Mouse (Mus musculus) liver, embryonic 14.5 days (tissue): ENCODE measurements around the gene Cdc42se2. TPM values are rescaled to one million over a fixed set of nuclear protein-coding genes. Genes with fewer than 3 reads are reported as not detected.

ENCODE experiments used
- ATAC-seq: fragments of 200-750 bp; cut with Nextera tagmentation; 2 replicates; pipeline ENCODE4 v1.8.0; 2017; ENCODE audit warnings: moderate number of reproducible peaks, mild to moderate bottlenecking, moderate library complexity; ENCODE audit not compliant: insufficient read depth
- DNase-seq, 3 experiments: peaks; one replicate each; pipeline ENCODE4 v3.0.0-alpha.2; 2012 to 2013; ENCODE audit warnings: low read depth in 3 of 3, low spot score in 3 of 3
- H3K27ac ChIP-seq: fragments of 300-500 bp; sonication (generic); 2 replicates; pipeline ENCODE4 v1.5.1; 2014; ENCODE audit warnings: moderate library complexity, mild to moderate bottlenecking, control low read depth, inconsistent platforms
- H3K27me3 ChIP-seq: fragments of 300-500 bp; sonication (generic); 2 replicates; pipeline ENCODE4 v1.6.1; 2014; ENCODE audit warnings: mild to moderate bottlenecking, low read length, moderate library complexity; ENCODE audit not compliant: control insufficient read depth, insufficient read depth
- H3K36me3 ChIP-seq: fragments of 300-500 bp; sonication (generic); replicated peaks from 2 replicates; pipeline ENCODE4 v1.6.1; 2014; ENCODE audit warnings: low read depth; ENCODE audit not compliant: control insufficient read depth, insufficient read depth
- H3K4me1 ChIP-seq, 2 experiments: fragments of 200-500 bp in 1 of 2; fragments of 300-500 bp in 1 of 2; sonication (generic) in 1 of 2; replicated peaks; 2 replicates each; pipeline ENCODE4 v1.6.1; 2012 to 2014; ENCODE audit warnings: antibody characterized with exemption in 1 of 2, inconsistent platforms in 1 of 2, low read length in 1 of 2; ENCODE audit not compliant: control insufficient read depth in 2 of 2, insufficient read depth in 2 of 2
- H3K4me2 ChIP-seq: fragments of 300-500 bp; sonication (generic); 2 replicates; pipeline ENCODE4 v1.6.1; 2014; ENCODE audit warnings: low read depth, mild to moderate bottlenecking, control low read depth, moderate library complexity
- H3K4me3 ChIP-seq, 2 experiments: fragments of 200-500 bp in 1 of 2; fragments of 300-500 bp in 1 of 2; sonication (generic) in 1 of 2; 2 replicates each; pipeline ENCODE4 v1.5.1; 2012 to 2014; ENCODE audit warnings: low read depth in 2 of 2, low read length in 2 of 2, mild to moderate bottlenecking in 2 of 2, control low read depth in 1 of 2, inconsistent platforms in 1 of 2, moderate library complexity in 1 of 2; ENCODE audit not compliant: insufficient read depth in 1 of 2
- H3K9ac ChIP-seq: fragments of 300-500 bp; sonication (generic); replicated peaks from 2 replicates; pipeline ENCODE4 v1.6.1; 2014; ENCODE audit warnings: mild to moderate bottlenecking, control low read depth, moderate library complexity
- H3K9me3 ChIP-seq: fragments of 300-500 bp; sonication (generic); 2 replicates; pipeline ENCODE4 v1.6.1; 2016; ENCODE audit warnings: low read length, mixed read lengths; ENCODE audit not compliant: control insufficient read depth
- CTCF ChIP-seq: IDR thresholded peaks from 2 replicates; pipeline ENCODE4 v1.5.1; 2016; ENCODE audit warnings: antibody characterized with exemption, low read depth, control low read depth
- EP300 ChIP-seq: IDR thresholded peaks from 2 replicates; pipeline ENCODE4 v1.6.1; 2016; ENCODE audit warnings: antibody characterized with exemption, low read depth
- WGBS: fragments of 180-500 bp; shearing (Covaris S2); extraction: QIAGEN DNeasy Blood & Tissue Kit; methylation state at CpG from one replicate; pipeline ENCODE4 v1.1.7; 2014; ENCODE audit not compliant: insufficient replicate concordance; 5-methylcytosine and 5-hydroxymethylcytosine counted together
- polyA plus RNA-seq, 2 experiments: library from polyadenylated mRNA; depleted of rRNA in 1 of 2; stranded (reverse) in 1 of 2; unstranded in 1 of 2; fragments of >200 nt; fragmentation: Nextera tagmentation in 1 of 2; extraction: Ambion mirVana in 1 of 2; gene quantifications; 2 replicates each; pipeline versions ENCODE4 v1.2.1 to v1.2.3; 2012 to 2014

The Cdc42se2 gene
- polyA plus RNA-seq, 2 experiments, result 9.2 to 15.5 TPM

- Histone ChIP-seq H3K9me3 (no peaks in the 10 kb centered on the region), H3K36me3 (no peaks in the 10 kb centered on the region), H3K27ac (no peak overlapping the region), H3K9ac (no peak overlapping the region), H3K4me1 (peaks cover 18 to 38% of the 10 kb centered on the region in 2 experiments), H3K4me2 (no peak overlapping the region), H3K27me3 (no peaks in the 10 kb centered on the region), H3K4me3 (no peak overlapping the region)
- TF ChIP-seq CTCF, result no peak
- no peak for TF ChIP-seq EP300
- no peak for DNase-seq
- 67% methylated on average over 6 of the region's 6 CpGs for WGBS
- no peak for ATAC-seq
Measured at GRCm38 (mm10) chr11:54777387-54778130, 9.9 kb downstream of the Cdc42se2 start.

GRCm38 (mm10) chr11:54776735-54777333, 10.6 kb downstream of the Cdc42se2 start:
- Histone ChIP-seq H3K36me3 (no peaks in the 10 kb centered on the region), H3K4me2 (no peak overlapping the region), H3K9ac (no peak overlapping the region), H3K4me3 (no peak overlapping the region), H3K9me3 (no peaks in the 10 kb centered on the region), H3K27ac (no peak overlapping the region), H3K4me1 (peaks cover 18 to 34% of the 10 kb centered on the region in 2 experiments), H3K27me3 (no peaks in the 10 kb centered on the region)
- no peak for DNase-seq
- TF ChIP-seq CTCF (no peak), EP300 (no peak)
- 27% methylated on average over 4 of the region's 4 CpGs for WGBS
- ATAC-seq, result no peak

DNA sequence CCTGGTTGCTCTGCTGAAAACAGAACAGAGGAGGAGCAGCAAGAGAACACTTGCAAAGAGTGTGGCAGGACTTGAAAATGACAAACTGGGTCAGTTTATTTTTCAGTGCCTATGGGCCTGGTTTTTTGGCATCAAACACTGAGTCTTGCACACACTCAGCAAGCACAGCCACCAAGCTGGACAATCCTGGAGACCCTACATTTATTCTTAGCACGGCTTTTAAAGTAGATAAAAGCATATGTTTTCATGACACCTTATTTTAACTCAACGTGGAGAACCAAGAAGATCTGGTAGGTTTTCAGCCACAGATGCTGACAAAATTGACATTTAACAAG, 11.1 kb downstream of the Cdc42se2 start:
- Histone ChIP-seq H3K36me3 (no peaks in the 10 kb centered on the region), H3K27me3 (no peaks in the 10 kb centered on the region), H3K27ac (no peak overlapping the region), H3K4me2 (no peak overlapping the region), H3K4me3 (no peak overlapping the region), H3K4me1 (peaks cover 18 to 34% of the 10 kb centered on the region in 2 experiments), H3K9me3 (no peaks in the 10 kb centered on the region), H3K9ac (no peak overlapping the region)
- WGBS, result 44% methylated on average over 2 of the region's 2 CpGs
- no peak for ATAC-seq
- TF ChIP-seq EP300, result no peak
- DNase-seq, result no peak

DNA sequence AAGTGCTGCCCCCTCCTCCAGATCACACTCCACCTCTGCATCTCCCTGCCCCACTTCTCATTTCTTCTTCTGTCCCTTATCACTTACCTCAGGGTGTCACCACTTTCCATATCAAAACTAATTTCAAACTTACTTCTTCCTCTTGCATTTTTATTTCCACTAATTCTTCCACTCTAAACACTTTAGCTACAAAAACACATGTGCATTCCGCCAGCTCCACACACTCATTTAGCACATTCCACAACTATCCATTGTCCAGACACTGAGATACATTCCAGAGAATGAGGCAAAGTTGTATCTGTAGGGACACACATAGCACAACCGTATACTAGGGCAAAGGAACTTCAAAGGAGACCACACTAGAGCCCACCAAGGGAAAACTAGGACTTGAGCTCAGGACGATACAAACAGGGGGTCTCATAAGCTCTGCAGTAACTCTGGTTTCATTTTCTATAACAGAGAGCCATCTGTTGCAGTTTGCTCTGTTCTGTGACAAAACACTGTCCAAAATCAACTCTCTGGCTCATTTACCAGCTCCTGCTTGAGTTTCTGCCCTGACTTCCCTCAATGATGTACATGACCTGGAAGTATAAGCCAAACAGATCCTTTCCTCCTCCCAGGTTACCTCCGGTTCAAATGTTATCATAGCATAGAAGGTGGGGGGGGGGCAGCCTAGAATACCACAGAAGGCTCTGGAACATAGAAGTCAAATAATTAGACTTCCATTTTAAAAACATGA, 11.7 kb downstream of the Cdc42se2 start:
- TF ChIP-seq EP300, result no peak
- no peak for TF ChIP-seq CTCF
- Histone ChIP-seq H3K36me3 (no peaks in the 10 kb centered on the region), H3K9ac (no peak overlapping the region; the same call in 1 of the 2 replicates), H3K27me3 (no peaks in the 10 kb centered on the region), H3K4me2 (peak overlapping the region; percentile 31), H3K4me1 (peaks cover 18 to 34% of the 10 kb centered on the region in 2 experiments), H3K4me3 (no peak overlapping the region), H3K9me3 (no peaks in the 10 kb centered on the region), H3K27ac (no peak overlapping the region)
- ATAC-seq, result no peak
- 29% methylated on average over 4 of the region's 4 CpGs for WGBS
- no peak for DNase-seq
